Mouse (Mus musculus): ENCODE measurements around the gene Socs4. TPM values are rescaled to one million over a fixed set of nuclear protein-coding genes. Genes with fewer than 3 reads are reported as not detected.

The Socs4 gene
- polyA plus RNA-seq, 1 experiment from 2014 or later, result 3.4 TPM

DNA sequence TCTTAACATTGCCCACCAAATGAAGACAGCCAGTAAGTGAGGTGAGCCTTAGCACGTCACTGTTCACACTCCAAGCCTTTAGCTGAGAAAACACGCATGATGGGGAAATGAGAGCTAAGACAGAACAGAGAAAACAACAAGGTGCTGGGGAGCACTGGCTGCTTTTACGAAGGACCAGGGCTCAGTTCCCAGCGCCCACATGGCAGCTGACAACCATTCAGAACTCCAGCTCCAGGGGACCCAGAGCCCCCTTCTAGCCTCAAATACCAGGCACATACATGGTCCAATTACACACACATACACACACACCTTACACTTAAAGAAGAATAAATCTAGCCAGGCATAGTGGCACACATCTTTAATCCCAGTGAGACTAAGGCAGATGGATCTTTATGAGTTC is 7.7 kb upstream of the Socs4 start:
- H3K9me3 ChIP-seq (replicated peaks), result no peaks in the 10 kb centered on the region
- H3K4me3 ChIP-seq, result no peak overlapping the region
- WGBS, result 92% methylated on average over 4 of the region's 4 CpGs
- H3K27me3 ChIP-seq (ENCODE audit: low read depth, poor library complexity, severe bottlenecking), result no peaks in the 10 kb centered on the region
- peaks cover 100% of the 10 kb centered on the region for H3K36me3 ChIP-seq
- H3K27ac ChIP-seq, result no peak overlapping the region
- DNase-seq (ENCODE audit: low spot score), result no peak
- H3K4me1 ChIP-seq, result no peaks in the 10 kb centered on the region

DNA sequence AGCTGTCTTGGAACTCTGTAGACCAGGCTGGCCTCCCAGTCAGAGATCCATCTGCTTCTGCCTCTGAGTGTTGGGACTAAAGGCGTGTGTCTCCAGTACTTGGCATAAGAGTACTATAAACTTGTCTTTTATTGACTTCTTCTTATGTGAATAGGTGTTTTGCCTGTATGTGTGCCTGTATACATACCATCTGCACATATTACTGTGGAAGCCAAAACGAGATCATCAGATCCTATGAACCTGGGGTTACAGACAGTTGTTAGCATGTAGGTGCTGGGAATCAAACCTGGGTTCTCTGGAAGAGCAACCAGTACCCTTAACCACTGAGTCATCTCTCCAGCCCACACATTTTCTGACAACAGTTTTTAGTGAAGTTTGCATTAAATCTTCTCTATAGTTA is 7.0 kb upstream of the Socs4 start:
- peaks cover 6% of the 10 kb centered on the region; the same call in 1 of the 2 replicates for H3K4me1 ChIP-seq
- WGBS, result 97% methylated on average over 2 of the region's 2 CpGs
- no peak for DNase-seq (ENCODE audit: low spot score)
- no peaks in the 10 kb centered on the region for H3K27me3 ChIP-seq (ENCODE audit: low read depth, poor library complexity, severe bottlenecking)
- peaks cover 99% of the 10 kb centered on the region for H3K36me3 ChIP-seq
- no peak overlapping the region for H3K4me3 ChIP-seq
- H3K27ac ChIP-seq, result no peak overlapping the region
- no peaks in the 10 kb centered on the region for H3K9me3 ChIP-seq (replicated peaks)

DNA sequence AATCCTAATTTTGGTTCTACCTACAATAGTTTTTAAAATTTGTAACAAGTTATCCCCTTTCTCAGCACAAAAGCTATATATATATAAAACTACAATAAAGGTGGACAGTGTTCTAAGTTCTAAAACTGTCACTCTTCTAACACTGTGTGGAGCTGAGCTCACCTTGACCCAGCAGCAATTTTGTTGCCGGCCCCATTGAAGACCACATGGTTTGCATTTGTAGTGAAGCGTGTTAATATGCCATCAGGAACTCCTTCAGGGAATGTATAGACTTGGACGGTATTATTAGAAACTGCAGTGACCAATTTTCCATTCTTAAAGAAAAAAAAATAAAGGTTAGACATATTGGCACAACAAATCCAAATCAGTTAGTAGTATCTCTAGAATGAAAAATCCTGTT is 3.0 kb upstream of the Socs4 start:
- H3K4me3 ChIP-seq, result no peak overlapping the region
- no peaks in the 10 kb centered on the region for H3K27me3 ChIP-seq (ENCODE audit: low read depth, poor library complexity, severe bottlenecking)
- no peaks in the 10 kb centered on the region for H3K9me3 ChIP-seq (replicated peaks)
- no peak for DNase-seq (ENCODE audit: low spot score)
- H3K4me1 ChIP-seq, result peaks cover 22% of the 10 kb centered on the region
- H3K27ac ChIP-seq, result no peak overlapping the region
- WGBS, result 60% methylated on average over 3 of the region's 3 CpGs
- H3K36me3 ChIP-seq, result peaks cover 58% of the 10 kb centered on the region

DNA sequence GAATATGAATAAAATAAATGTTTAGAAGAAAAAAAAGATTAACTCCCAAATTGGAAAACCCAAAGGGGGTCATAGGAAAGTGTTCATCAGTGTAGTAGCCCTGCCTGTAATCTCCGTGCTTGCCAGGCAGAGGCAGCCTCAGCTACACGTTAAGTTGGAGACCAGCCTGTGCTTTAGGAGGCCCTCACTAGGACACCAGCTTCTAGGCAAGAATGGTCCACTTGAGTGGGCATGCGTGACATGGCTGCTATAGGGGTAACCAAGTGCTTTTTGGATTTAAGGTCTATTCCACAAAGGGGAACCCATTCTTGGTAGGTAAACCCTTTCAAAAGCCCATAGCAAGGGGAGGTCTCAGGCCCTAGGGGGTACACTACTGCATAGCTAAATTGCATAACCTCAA is 1.3 kb upstream of the Socs4 start:
- peak; percentile 46 for DNase-seq (ENCODE audit: low spot score)
- WGBS, result 35% methylated on average over 3 of the region's 3 CpGs
- peaks cover 50% of the 10 kb centered on the region for H3K36me3 ChIP-seq
- H3K4me3 ChIP-seq, result peak overlapping the region; percentile 95
- H3K27ac ChIP-seq, result 0 out of 2 replicates have a peak overlapping the region, but pooled peaks have one; percentile 56
- no peaks in the 10 kb centered on the region for H3K9me3 ChIP-seq (replicated peaks)
- peaks cover 22% of the 10 kb centered on the region for H3K4me1 ChIP-seq
- no peaks in the 10 kb centered on the region for H3K27me3 ChIP-seq (ENCODE audit: low read depth, poor library complexity, severe bottlenecking)

DNA sequence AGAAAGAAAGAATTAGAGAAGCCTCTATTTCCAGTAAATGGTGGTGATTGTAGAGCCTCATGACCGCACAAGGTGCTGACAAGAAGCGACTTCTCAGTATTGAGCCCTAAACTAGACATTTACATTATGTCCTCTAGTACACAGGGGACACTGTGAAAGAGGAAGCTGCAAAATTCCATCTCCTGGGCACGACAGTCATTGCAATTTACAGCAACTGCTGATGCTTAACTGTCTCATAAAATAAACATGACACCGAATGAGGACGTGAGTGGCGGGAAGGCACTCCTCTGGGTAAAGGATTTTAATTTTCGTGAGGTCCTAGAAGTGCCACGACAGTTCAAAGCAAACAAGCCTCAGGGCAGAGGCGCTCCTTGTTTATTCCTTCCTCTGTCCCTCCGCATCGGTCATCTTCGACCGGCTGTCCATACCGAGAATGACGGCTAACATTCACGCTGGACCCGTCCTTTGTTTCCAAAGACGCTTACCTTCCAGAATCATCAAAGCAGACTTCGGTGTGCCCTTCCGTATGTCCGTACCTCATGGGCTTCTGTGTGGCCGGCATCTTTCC is 611 bp upstream of the Socs4 start:
- Histone ChIP-seq H3K27me3 (ENCODE audit: low read depth, poor library complexity, severe bottlenecking) (no peaks in the 10 kb centered on the region), H3K9me3 (replicated peaks) (no peaks in the 10 kb centered on the region), H3K4me3 (peak overlapping the region; percentile 95), H3K4me1 (peaks cover 22% of the 10 kb centered on the region), H3K27ac (peak overlapping the region; percentile 98), H3K36me3 (peaks cover 43% of the 10 kb centered on the region)
- DNase-seq (ENCODE audit: low spot score), result no peak
- WGBS, result 2% methylated on average over 22 of the region's 22 CpGs

DNA sequence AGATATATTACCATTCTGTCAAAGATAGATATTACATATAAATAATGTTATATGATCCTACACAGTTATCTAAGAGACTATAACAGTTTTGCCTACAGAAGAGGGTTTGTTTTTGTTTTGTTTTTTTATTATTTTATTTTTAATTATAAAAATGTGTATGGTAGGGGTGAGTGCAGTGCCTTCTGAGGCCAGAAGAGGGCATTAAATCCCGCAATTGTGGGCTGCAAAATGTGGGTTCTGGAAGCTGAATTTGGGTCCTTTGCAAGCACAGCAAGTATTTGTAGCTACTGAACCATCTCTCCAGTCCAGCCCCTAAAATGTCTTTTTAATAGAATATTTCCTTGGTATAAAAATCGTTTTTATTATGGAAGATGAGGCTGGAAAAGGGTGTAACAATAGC is 2.3 kb downstream of the Socs4 start:
- no peak overlapping the region for H3K4me3 ChIP-seq
- H3K27ac ChIP-seq, result no peak overlapping the region
- WGBS, result 87% methylated on average over 2 of the region's 2 CpGs
- peaks cover 22% of the 10 kb centered on the region for H3K4me1 ChIP-seq
- H3K9me3 ChIP-seq (replicated peaks), result no peaks in the 10 kb centered on the region
- no peaks in the 10 kb centered on the region for H3K27me3 ChIP-seq (ENCODE audit: low read depth, poor library complexity, severe bottlenecking)
- DNase-seq (ENCODE audit: low spot score), result no peak
- H3K36me3 ChIP-seq, result peaks cover 18% of the 10 kb centered on the region

DNA sequence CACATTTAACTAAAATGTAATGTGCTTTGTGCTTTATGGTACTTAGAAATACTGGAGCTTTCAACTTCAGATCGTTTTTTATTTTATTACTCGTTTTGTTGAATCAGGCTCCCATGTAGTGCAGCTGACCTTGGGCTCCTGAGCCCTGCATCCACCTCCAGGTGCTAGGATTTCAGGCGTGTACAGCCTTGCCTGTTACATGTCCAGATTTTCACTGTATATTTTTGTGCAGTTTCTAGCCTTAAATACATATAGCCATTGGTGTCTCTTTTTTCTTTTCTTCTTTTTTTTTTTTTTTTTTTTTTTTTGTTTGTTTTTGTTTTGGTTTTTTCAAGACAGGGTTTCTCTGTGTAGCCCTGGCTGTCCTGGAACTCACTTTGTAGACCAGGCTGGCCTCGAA is 4.8 kb downstream of the Socs4 start:
- 96% methylated on average over 4 of the region's 4 CpGs for WGBS
- no peak for DNase-seq (ENCODE audit: low spot score)
- Histone ChIP-seq H3K27ac (no peak overlapping the region), H3K27me3 (ENCODE audit: low read depth, poor library complexity, severe bottlenecking) (no peaks in the 10 kb centered on the region), H3K36me3 (peaks cover 19% of the 10 kb centered on the region), H3K4me1 (peaks cover 7% of the 10 kb centered on the region), H3K4me3 (no peak overlapping the region), H3K9me3 (replicated peaks) (no peaks in the 10 kb centered on the region)

DNA sequence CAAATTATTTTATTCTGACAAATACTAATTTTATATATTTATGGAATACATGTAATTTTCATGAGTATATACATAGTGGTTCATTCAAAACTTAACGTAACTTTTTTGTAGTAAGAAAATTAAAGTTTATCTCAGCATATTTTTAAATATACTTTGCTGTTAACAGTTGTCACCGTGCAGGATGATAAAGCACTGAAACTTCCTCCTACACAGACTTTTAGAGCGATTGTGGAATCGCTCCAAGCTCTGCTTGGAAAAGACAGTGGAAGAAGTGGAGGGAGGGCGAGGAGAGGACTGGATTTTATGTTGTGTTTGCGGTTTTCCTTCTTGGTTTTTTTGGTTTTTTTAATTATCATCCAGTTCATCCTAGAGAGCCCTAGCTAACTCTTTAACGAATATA is 6.8 kb downstream of the Socs4 start:
- Histone ChIP-seq H3K4me3 (no peak overlapping the region), H3K9me3 (replicated peaks) (no peaks in the 10 kb centered on the region), H3K27ac (no peak overlapping the region), H3K4me1 (no peaks in the 10 kb centered on the region), H3K27me3 (ENCODE audit: low read depth, poor library complexity, severe bottlenecking) (no peaks in the 10 kb centered on the region), H3K36me3 (peaks cover 19% of the 10 kb centered on the region)
- WGBS, result 91% methylated on average over 7 of the region's 7 CpGs
- no peak for DNase-seq (ENCODE audit: low spot score)

DNA sequence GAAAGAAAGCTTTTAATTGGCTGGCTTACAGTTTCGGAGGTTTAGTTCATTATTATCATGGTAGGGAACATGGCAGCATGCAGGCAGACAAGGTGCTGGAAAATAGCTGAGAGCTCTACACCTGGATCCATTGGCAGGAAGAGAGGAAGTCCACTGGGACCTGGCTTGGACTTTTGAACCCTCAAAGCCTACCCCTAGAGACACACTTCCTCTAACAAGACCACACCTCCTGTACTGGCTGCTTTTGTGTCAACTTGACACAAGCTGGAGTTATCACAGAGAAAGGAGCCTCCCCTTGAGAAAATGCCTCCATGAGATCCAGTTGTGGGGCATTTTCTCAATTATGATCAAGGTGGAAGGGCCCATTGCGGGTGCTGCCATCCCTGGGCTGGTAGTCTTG is 8.5 kb downstream of the Socs4 start:
- no peak overlapping the region for H3K27ac ChIP-seq
- 97% methylated on average over 2 of the region's 2 CpGs for WGBS
- no peaks in the 10 kb centered on the region for H3K27me3 ChIP-seq (ENCODE audit: low read depth, poor library complexity, severe bottlenecking)

DNA sequence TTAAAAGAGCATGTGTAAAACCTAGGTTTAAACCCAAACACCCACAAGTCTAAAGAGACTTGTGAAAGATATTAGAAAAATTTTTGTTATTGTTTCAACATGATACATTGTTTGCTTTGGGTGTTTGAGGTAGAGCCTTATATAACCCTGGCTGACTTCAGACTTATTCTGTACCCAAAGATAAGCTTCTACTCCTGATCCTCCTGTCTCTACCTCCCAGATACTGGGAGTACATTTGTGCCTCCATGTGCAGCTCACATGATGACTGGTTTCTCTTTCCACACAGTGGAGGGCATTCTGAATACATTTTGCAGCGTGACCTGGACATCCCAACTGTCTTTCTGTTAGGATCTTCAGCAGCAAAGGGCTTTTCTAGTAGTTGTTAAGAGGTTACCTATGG is 9.5 kb downstream of the Socs4 start:
- H3K9me3 ChIP-seq (replicated peaks), result no peaks in the 10 kb centered on the region
- no peaks in the 10 kb centered on the region for H3K27me3 ChIP-seq (ENCODE audit: low read depth, poor library complexity, severe bottlenecking)
- DNase-seq (ENCODE audit: low spot score), result no peak
- H3K4me1 ChIP-seq, result no peaks in the 10 kb centered on the region
- no peak overlapping the region for H3K4me3 ChIP-seq
- no peak overlapping the region for H3K27ac ChIP-seq
- peaks cover 26% of the 10 kb centered on the region for H3K36me3 ChIP-seq
- 95% methylated on average over 1 of the region's 1 CpGs for WGBS

More for the DNA sequence above, 8.5 kb downstream of the Socs4 start:
- H3K4me1 ChIP-seq, result no peaks in the 10 kb centered on the region
- DNase-seq (ENCODE audit: low spot score), result no peak
- H3K4me3 ChIP-seq, result no peak overlapping the region
- no peaks in the 10 kb centered on the region for H3K9me3 ChIP-seq (replicated peaks)
- peaks cover 24% of the 10 kb centered on the region for H3K36me3 ChIP-seq

DNA sequence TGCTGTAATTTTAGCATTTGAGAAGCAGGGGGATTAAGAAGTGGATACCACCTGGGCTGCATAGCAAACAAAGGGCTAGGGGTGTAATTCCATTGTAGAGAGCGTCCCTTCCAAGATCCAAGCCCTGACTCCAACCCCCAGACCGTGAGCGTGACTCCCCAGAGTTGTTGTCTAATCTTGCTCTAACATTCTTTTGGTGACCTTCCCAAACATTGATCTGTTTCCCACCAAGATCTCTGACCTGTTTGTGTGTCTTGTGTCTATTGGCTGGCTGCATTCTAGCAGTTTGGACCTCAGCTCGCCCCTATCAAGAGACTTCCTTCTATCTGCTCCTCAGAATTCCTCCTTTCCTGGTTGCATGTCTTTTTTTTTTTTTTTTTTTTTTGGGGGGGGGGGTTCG is 10.3 kb downstream of the Socs4 start:
- no peaks in the 10 kb centered on the region for H3K27me3 ChIP-seq (ENCODE audit: low read depth, poor library complexity, severe bottlenecking)
- no peak for DNase-seq (ENCODE audit: low spot score)
- no peak overlapping the region for H3K4me3 ChIP-seq
- H3K4me1 ChIP-seq, result no peaks in the 10 kb centered on the region
- peaks cover 23% of the 10 kb centered on the region for H3K36me3 ChIP-seq
- H3K9me3 ChIP-seq (replicated peaks), result no peaks in the 10 kb centered on the region
- H3K27ac ChIP-seq, result no peak overlapping the region
- WGBS, result 91% methylated on average over 5 of the region's 5 CpGs

DNA sequence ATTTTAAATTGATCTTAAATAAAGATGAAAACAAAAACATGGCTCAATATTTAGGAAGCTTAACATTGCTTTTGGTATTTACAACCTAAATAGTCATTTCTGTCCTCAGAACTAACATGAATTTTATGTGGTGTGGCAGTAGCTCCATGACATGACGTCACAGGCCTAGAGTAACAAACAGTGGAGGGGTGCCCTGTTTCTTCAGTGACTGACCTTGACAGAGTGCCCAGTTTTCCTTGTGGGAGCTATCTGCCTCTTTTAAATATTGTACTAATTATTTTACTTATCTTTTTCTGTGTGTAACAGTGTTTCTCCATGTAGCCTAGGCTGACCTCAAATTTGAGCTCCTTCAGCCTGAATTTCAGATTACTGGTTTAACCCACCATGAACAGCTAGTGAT is 15.0 kb downstream of the Socs4 start:
- no peak for DNase-seq (ENCODE audit: low spot score)
- no peak overlapping the region for H3K4me3 ChIP-seq
- H3K36me3 ChIP-seq, result peaks cover 17% of the 10 kb centered on the region
- no peak overlapping the region for H3K27ac ChIP-seq
- no peaks in the 10 kb centered on the region for H3K9me3 ChIP-seq (replicated peaks)
- WGBS, result 93% methylated on average over 1 of the region's 1 CpGs
- peaks cover 3% of the 10 kb centered on the region; the same call in 1 of the 2 replicates for H3K4me1 ChIP-seq
- H3K27me3 ChIP-seq (ENCODE audit: low read depth, poor library complexity, severe bottlenecking), result no peaks in the 10 kb centered on the region

DNA sequence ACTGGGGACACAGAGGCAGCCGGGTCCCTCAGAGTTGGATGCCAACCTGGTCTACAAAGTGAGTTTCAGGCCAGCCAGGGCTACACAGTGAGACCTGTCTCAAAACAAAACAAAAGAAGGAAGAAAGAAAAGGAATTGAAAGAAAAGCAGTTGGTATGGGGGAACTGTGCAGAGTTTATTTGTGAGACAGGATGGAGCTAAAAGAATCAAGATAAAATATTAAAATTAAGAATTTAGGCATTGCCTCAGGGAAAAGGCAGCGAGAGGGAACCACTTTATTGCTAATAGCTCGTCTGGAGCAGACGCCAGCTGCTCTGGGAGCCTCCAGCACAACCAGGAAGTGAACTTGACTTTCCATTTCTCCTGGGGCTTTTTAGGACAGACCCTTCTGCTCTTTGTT is 17.4 kb downstream of the Socs4 start:
- DNase-seq (ENCODE audit: low spot score), result no peak
- H3K27me3 ChIP-seq (ENCODE audit: low read depth, poor library complexity, severe bottlenecking), result no peaks in the 10 kb centered on the region
- no peak overlapping the region for H3K4me3 ChIP-seq
- peaks cover 17% of the 10 kb centered on the region for H3K36me3 ChIP-seq
- WGBS, result 64% methylated on average over 4 of the region's 4 CpGs
- no peak overlapping the region for H3K27ac ChIP-seq
- H3K9me3 ChIP-seq (replicated peaks), result no peaks in the 10 kb centered on the region
- H3K4me1 ChIP-seq, result peaks cover 11% of the 10 kb centered on the region; the same call in 1 of the 2 replicates

DNA sequence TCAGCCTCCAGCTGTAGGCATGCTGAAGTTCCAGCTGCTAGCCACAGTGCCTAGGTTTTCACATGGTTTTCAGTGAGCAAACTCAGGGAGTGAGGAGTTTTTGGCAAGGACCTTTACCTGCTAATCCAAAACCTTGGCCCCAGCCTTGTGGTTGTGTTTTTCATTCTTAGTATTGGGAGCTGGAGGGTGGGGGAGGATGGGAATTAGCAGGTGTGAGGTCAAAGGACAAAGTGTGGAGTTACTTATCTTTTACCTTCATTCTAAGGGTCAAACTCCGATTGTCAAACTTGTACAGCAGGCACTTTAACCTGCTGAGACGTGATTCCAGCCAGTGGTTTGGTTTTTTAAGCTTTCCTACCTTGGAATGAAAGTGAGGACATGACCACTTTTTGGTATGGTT is 19.5 kb downstream of the Socs4 start:
- Histone ChIP-seq H3K27me3 (ENCODE audit: low read depth, poor library complexity, severe bottlenecking) (no peaks in the 10 kb centered on the region), H3K36me3 (peaks cover 13% of the 10 kb centered on the region), H3K4me3 (no peak overlapping the region), H3K9me3 (replicated peaks) (no peaks in the 10 kb centered on the region), H3K4me1 (peaks cover 22% of the 10 kb centered on the region), H3K27ac (no peak overlapping the region)
- DNase-seq (ENCODE audit: low spot score), result no peak
- 67% methylated on average over 2 of the region's 2 CpGs for WGBS

All from limb, embryonic 10.5 days (tissue).